9 mouse cellular contexts compared by ENCODE assay signal in genomic region chr3:31096155-31097101, GRCm38 (mm10). TPM values are rescaled to one million over a fixed set of nuclear protein-coding genes. Genes with fewer than 3 reads are reported as not detected.
DNase-seq lines count a peak whose midpoint lies in the region; ATAC-seq and TF ChIP-seq lines count a peak whose summit lies in the region.
"Had no signal": no experiment of that assay in that cellular context is flagged by ENCODE, and none has a peak within 500 bp of the region (broad histone marks: within the 10 kb centered on the region; RNA-seq: fewer than 3 reads in every experiment).

No protein-coding gene starts in this region.

- no peak for ATAC-seq in heart, postnatal 0 days (ENCODE audit: insufficient read depth, low read depth)
- ATAC-seq in forebrain, postnatal 0 days = no peak

- H3K4me1 ChIP-seq in heart, postnatal 0 days (ENCODE audit: control insufficient read depth, insufficient read depth) = peaks cover 22% of the 10 kb centered on the region
- H3K4me1 ChIP-seq in MEL (ENCODE audit: control insufficient read depth in 1 of 2, insufficient read depth in 2 of 2, low read length in 2 of 2) = peaks cover 3 to 20% of the 10 kb centered on the region in 2 experiments
- H3K4me1 ChIP-seq in forebrain, postnatal 0 days (ENCODE audit: insufficient read depth) = peaks cover 28% of the 10 kb centered on the region; the same call in 1 of the 2 replicates

- no peak for TF ChIP-seq CTCF in heart, postnatal 0 days (IDR thresholded peaks at IDR 0.05; ENCODE audit: low read depth)
- no peak for TF ChIP-seq CTCF in MEL (IDR thresholded peaks at IDR 0.05 in 2 of 3, conservative IDR thresholded peaks at IDR 0.05 in 1 of 3; ENCODE audit: control insufficient read depth in 1 of 3, insufficient read depth in 1 of 3, low read depth in 2 of 3, low read length in 3 of 3, poor library complexity in 1 of 3, severe bottlenecking in 1 of 3)
- no peak for TF ChIP-seq CTCF in forebrain, postnatal 0 days (IDR thresholded peaks at IDR 0.05; ENCODE audit: low read depth)

- no peak for DNase-seq in heart, postnatal 0 days (ENCODE audit: low spot score)
- DNase-seq in heart, postnatal 36 days = no peak
- no peak for DNase-seq in MEL (ENCODE audit: low read depth, low spot score)
- DNase-seq in forebrain, postnatal 0 days = no peak
- no peak for DNase-seq in spleen, postnatal 14 days (ENCODE audit: low spot score in 2 of 2)
- no peak for DNase-seq in urinary bladder, adult 2 months (ENCODE audit: low spot score)
- no peak for DNase-seq in thymus, postnatal 0 days (ENCODE audit: low spot score)

- no peak for TF ChIP-seq RAD21 in MEL (IDR thresholded peaks at IDR 0.05; ENCODE audit: low read depth, low read length)

- H3K4me2 ChIP-seq in heart, postnatal 0 days (ENCODE audit: low read depth, low read length) = peak overlapping the region; percentile 82
- H3K4me2 ChIP-seq in forebrain, postnatal 0 days (ENCODE audit: low read depth) = peak overlapping the region; percentile 92

- 45% methylated on average over 10 of the region's 10 CpGs for WGBS in heart, postnatal 0 days
- 36% methylated on average over 10 of the region's 10 CpGs for WGBS in forebrain, postnatal 0 days
- whole genome bisulfite sequencing in macrophage (ENCODE audit: missing documents) = 85% methylated on average over 8 of the region's 10 CpGs

- H3K4me3 ChIP-seq in heart, postnatal 0 days (ENCODE audit: low read depth, low read length) = peak overlapping the region; percentile 95
- H3K4me3 ChIP-seq in MEL (ENCODE audit: control insufficient read depth in 1 of 2, insufficient read depth in 1 of 2, low read depth in 2 of 2, low read length in 2 of 2) = peak overlapping the region; percentile 76 to 94
- H3K4me3 ChIP-seq in forebrain, postnatal 0 days (ENCODE audit: low read depth, low read length) = peak overlapping the region; percentile 74
- peak overlapping the region; percentile 50 for H3K4me3 ChIP-seq in macrophage (ENCODE audit: inconsistent target)

- intact Hi-C loops in heart, postnatal 36 days (cut with DNase I) = loop anchor here (5.0 kb wide), 2 partner anchors 41 to 304 kb away; partner anchors contain the start of gene Sec62

- no peaks in the 10 kb centered on the region for H3K27me3 ChIP-seq in heart, postnatal 0 days (ENCODE audit: control insufficient read depth, insufficient read depth, low read length)
- H3K27me3 ChIP-seq in MEL (ENCODE audit: control insufficient read depth in 1 of 2, insufficient read depth in 2 of 2, low read length in 2 of 2) = no peaks in the 10 kb centered on the region
- H3K27me3 ChIP-seq in forebrain, postnatal 0 days (ENCODE audit: insufficient read depth, low read length) = no peaks in the 10 kb centered on the region

- H3K9me3 ChIP-seq in heart, postnatal 0 days (replicated peaks; ENCODE audit: control insufficient read depth, low read length) = no peaks in the 10 kb centered on the region
- no peaks in the 10 kb centered on the region for H3K9me3 ChIP-seq in MEL (replicated peaks; ENCODE audit: insufficient read depth, low read length)
- no peaks in the 10 kb centered on the region for H3K9me3 ChIP-seq in forebrain, postnatal 0 days (ENCODE audit: low read length)

- H3K9ac ChIP-seq in heart, postnatal 0 days (replicated peaks; ENCODE audit: low read depth, low read length) = peak overlapping the region; percentile 94
- peak overlapping the region; percentile 80 for H3K9ac ChIP-seq in MEL (ENCODE audit: control insufficient read depth, low read depth, low read length, poor library complexity, severe bottlenecking)
- peak overlapping the region; percentile 86 for H3K9ac ChIP-seq in forebrain, postnatal 0 days

- H3K79me2 ChIP-seq in MEL (ENCODE audit: control insufficient read depth, insufficient read depth, low read length, poor library complexity) (peaks cover 13% of the 10 kb centered on the region), macrophage (ENCODE audit: inconsistent target) (peaks cover 60% of the 10 kb centered on the region)

- peak overlapping the region; percentile 98 for H3K27ac ChIP-seq in heart, postnatal 0 days (ENCODE audit: low read depth)
- H3K27ac ChIP-seq in MEL (ENCODE audit: control insufficient read depth, low read depth, low read length) (peak overlapping the region; percentile 52), macrophage (peak overlapping the region; percentile 27; the same call in 1 of the 2 replicates)
- peak overlapping the region; percentile 99 for H3K27ac ChIP-seq in forebrain, postnatal 0 days (ENCODE audit: low read depth, low read length)

- no peaks in the 10 kb centered on the region for H3K36me3 ChIP-seq in heart, postnatal 0 days (replicated peaks; ENCODE audit: control insufficient read depth, insufficient read depth, low read length)
- H3K36me3 ChIP-seq in MEL (ENCODE audit: control insufficient read depth in 1 of 2, insufficient read depth in 2 of 2, low read length in 2 of 2) (peaks cover 0 to 32% of the 10 kb centered on the region in 2 experiments; a peak in 2 of 4 replicates), macrophage (ENCODE audit: inconsistent target) (no peaks in the 10 kb centered on the region)
- peaks cover 4% of the 10 kb centered on the region; the same call in 1 of the 2 replicates for H3K36me3 ChIP-seq in forebrain, postnatal 0 days (ENCODE audit: insufficient read depth)

- TF ChIP-seq POLR2A in MEL (IDR thresholded peaks at IDR 0.05; ENCODE audit: control insufficient read depth in 1 of 2, insufficient read depth in 1 of 2, low read depth in 1 of 2, low read length in 2 of 2, poor library complexity in 1 of 2) = no peak

- no peak for TF ChIP-seq EP300 in heart, postnatal 0 days (IDR thresholded peaks at IDR 0.05; ENCODE audit: low read depth)
- TF ChIP-seq EP300 in MEL (IDR thresholded peaks at IDR 0.05; ENCODE audit: low read depth in 1 of 2, low read length in 2 of 2) = no peak

TF ChIP-seq in MEL, 35 proteins besides CTCF, POLR2A, EP300 and RAD21:
- TF ChIP-seq TCF12 (IDR thresholded peaks at IDR 0.05; ENCODE audit: low read depth, low read length) = no peak
- TF ChIP-seq ZNF384 (IDR thresholded peaks at IDR 0.05; ENCODE audit: low read depth, low read length) = peak; percentile 65

RNA-seq across cellular contexts. Expression of gene Skil, which starts 1.6 kb away (rescaled TPM):
- 13.1 and 17.9 TPM in 2 replicates for total RNA-seq in heart, postnatal 0 days (2014; rRNA removed; ENCODE audit: low replicate concordance)
- 10.7 and 10.9 TPM in 2 replicates for polyA plus RNA-seq in heart, postnatal 0 days (2015; fragmentation: Nextera tagmentation; extraction: Ambion mirVana)
- total RNA-seq in heart, postnatal 36 days (2021) = 10 to 100 TPM; 15.0 to 17.0 TPM
- 7.4 and 7.5 TPM in 2 replicates for total RNA-seq in MEL (2012; rRNA removed)
- polyA plus RNA-seq in MEL (2012; ENCODE audit: insufficient read depth in 1 of 2, insufficient read length in 2 of 2, low read depth in 1 of 2, low replicate concordance in 2 of 2, missing spikeins in 1 of 2) (1 to 10 TPM in 1 of 2 experiments, not detected in 1; 8.6 TPM), macrophage (2018) (8.7 to 24.6 TPM (median 11.8 TPM) in 3 replicates)
- total RNA-seq in forebrain, postnatal 0 days (2014; rRNA removed) = 46.2 and 51.3 TPM in 2 replicates
- polyA plus RNA-seq in forebrain, postnatal 0 days (2015; fragmentation: Nextera tagmentation; extraction: Ambion mirVana) = 17.2 and 22.7 TPM in 2 replicates
- 1,000 to 10,000 TPM in 1 of 26 experiments, 100 to 1,000 TPM in 22, 10 to 100 TPM in 3; 27.8 to 1,005 (median 381) TPM for total RNA-seq in macrophage (2018; cell fraction: chromatin; rRNA removed)
- total RNA-seq in macrophage (2018; cell fraction: cytosol; rRNA removed) = 100 to 1,000 TPM in 9 of 26 experiments, 10 to 100 TPM in 17; 12.1 to 174 (median 62.6) TPM
- 100 to 1,000 TPM in 24 of 26 experiments, 10 to 100 TPM in 2; 25.2 to 663 (median 321) TPM for total RNA-seq in macrophage (2018; cell fraction: nucleus; rRNA removed)
- 14.0 and 15.0 TPM in 2 replicates for polyA plus RNA-seq in urinary bladder, adult 2 months (2012; rRNA removed)
- 14.6 and 17.0 TPM in 2 replicates for polyA plus RNA-seq in thymus, postnatal 0 days (2015; fragmentation: Nextera tagmentation; extraction: Ambion mirVana)

RNA-seq across cellular contexts. Expression of gene Cldn11, which starts 53.3 kb away (rescaled TPM):
- 5.6 and 9.3 TPM in 2 replicates for total RNA-seq in heart, postnatal 0 days (2014; rRNA removed; ENCODE audit: low replicate concordance)
- 4.8 and 6.0 TPM in 2 replicates for polyA plus RNA-seq in heart, postnatal 0 days (2015; fragmentation: Nextera tagmentation; extraction: Ambion mirVana)
- total RNA-seq in heart, postnatal 36 days (2021) = 1 to 10 TPM in 1 of 2 experiments, under 1 TPM in 1; 0.87 to 1.1 TPM
- total RNA-seq in MEL (2012; rRNA removed) = not detected in 2 replicates
- not detected for polyA plus RNA-seq in MEL (2012; ENCODE audit: insufficient read depth in 1 of 2, insufficient read length in 2 of 2, low read depth in 1 of 2, low replicate concordance in 2 of 2, missing spikeins in 1 of 2)
- 29.0 and 51.6 TPM in 2 replicates for total RNA-seq in forebrain, postnatal 0 days (2014; rRNA removed)
- polyA plus RNA-seq in forebrain, postnatal 0 days (2015; fragmentation: Nextera tagmentation; extraction: Ambion mirVana) = 44.2 and 60.9 TPM in 2 replicates
- total RNA-seq in macrophage (2018; cell fraction: chromatin; rRNA removed) = not detected
- total RNA-seq in macrophage (2018; cell fraction: cytosol; rRNA removed) = under 1 TPM in 2 of 26 experiments, not detected in 24; 0.06 to 0.12 TPM
- total RNA-seq in macrophage (2018; cell fraction: nucleus; rRNA removed) = 1 to 10 TPM in 1 of 26 experiments, under 1 TPM in 1, not detected in 24; 0.54 to 1.7 TPM
- polyA plus RNA-seq in macrophage (2018) = not detected in 3 replicates
- polyA plus RNA-seq in urinary bladder, adult 2 months (2012; rRNA removed) = 0.91 and 1.5 TPM in 2 replicates
- 0.21 and 0.55 TPM in 2 replicates for polyA plus RNA-seq in thymus, postnatal 0 days (2015; fragmentation: Nextera tagmentation; extraction: Ambion mirVana)
- polyA plus RNA-seq: activated CD4-positive, CD25-positive, alpha-beta regulatory T cell, adult 4 months had no signal

Comparison
In these comparisons a context has a peak if more than half of its experiments do, and no peak if none do; other contexts are left out.
1. H3K27ac ChIP-seq: peak in every context shown above with its lines; median percentile 99 in forebrain, postnatal 0 days; 98 in heart, postnatal 0 days; 52 in MEL; 27 in macrophage.